Mouse (Mus musculus) embryo, embryonic 10.5 days (tissue): ENCODE measurements around the gene Lrp2.

ENCODE experiments used
- DNase-seq: peaks from one replicate; pipeline ENCODE4 v3.0.0-alpha.2; 2015; ENCODE audit warnings: low spot score

Lrp2 gene

DNA sequence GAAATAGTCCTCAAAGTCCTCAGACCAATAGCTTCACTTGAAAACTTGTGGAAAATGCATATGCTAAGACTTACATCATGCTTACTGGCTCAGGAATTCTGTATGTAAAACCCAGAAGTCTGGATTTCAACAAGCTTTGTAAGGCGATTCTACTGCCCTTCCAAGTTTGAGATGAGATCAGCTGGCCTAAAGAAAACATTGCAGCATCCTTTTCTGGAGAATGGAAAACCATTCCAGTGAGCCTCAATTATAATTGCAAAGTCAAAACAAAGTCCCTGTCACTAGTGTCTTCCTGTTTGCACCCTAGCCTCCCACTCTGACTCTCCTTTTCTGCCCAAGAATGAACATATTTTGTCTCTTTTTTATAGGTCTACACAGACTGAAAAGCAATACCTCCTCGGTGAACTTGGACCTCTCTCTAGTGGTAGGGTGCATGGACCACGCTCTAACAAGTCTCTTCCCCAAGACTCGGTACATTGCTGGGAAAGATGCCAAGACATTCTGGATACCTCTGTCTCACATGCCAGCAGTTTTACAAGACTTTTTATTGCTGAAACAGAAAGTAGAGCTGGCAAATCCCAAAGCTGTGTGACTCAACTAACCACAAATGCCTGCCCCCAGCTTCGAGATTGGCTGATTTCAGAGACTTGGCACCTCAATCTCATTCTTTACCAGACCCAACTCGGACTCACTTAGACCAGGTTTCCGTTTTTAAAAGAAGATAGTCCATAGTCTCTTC lies 184.8 kb downstream of the Lrp2 start:
- no peak for DNase-seq

DNA sequence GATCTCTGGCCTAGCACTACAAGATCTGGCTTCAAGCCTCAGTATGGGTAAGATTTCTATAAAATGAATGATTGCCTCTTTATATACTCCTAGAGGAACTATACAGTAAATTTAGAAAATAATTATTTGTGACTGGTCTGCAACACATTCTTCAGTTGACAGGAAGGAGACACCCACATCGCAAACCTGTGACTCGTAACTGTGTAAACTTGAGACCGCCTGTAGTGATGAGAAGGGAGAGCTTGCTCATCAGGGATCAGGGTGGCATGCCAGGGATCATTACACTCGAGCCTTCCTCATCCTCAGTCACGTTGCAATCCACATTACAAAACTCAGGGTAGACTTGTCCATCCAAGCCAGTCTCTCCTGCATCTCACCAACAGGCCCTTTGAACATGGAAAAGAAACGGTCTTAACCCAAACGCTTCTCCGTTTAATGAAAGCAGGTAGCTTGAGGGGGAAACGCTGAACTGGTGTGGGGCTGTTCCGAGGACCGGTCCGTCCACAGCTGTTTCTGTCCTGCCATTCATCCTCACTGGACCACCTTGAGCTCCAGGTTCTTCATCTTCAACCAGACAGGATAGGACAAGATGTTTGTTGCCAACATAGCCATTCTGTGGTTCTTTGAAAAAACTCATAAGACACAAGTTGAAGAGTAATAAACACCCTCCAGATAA lies 189.0 kb downstream of the Lrp2 start:
- DNase-seq = no peak

DNA sequence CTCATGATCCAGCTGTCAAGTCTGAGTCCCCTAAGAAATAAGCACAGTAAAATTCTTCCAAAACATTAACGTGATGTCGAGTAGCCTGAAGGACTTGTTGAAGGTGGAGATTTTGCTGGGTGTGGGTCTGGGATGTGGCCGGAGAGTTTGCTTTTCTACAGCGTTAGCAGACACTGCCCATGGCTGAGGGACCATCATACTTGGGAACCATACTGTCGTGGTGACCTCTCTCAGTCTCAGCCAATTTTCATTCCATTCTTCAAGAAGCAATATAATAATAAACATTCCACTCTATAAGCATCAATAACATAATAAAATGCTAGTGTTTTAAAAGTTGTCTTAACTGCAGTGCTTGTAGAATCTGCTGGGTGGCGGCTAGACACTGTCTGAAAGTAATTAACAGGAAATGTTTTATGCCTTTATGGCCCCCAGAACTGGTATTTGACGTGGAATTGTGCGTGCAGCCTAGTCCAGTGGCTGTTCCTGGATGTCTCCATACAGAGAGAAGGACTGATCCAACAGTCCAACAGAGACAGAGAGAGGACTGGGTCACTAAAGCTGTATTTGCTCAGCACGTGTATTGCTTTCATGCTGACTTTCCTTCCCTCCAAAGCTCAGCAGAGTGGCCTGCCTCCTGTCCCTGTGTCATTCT lies 190.1 kb downstream of the Lrp2 start:
- DNase-seq = no peak

DNA sequence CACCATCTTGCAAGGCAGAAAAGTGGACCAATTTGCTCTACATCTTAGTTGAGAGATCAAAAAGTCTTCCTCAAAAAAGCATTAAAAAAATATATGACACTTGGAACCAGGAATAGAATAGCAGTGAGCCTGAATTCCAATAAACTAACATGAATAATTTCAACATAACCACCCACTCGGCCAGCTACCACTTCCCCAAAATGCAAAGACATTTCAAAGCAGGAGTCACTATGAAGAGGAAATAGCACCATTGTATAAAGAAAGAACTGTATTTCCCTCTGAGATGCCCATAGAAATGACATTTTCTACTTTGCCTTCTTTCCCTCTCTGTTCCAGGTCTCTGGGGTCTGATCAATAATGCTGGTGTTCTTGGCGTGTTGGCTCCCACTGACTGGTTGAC lies 191.9 kb downstream of the Lrp2 start:
- DNase-seq = no peak

DNA sequence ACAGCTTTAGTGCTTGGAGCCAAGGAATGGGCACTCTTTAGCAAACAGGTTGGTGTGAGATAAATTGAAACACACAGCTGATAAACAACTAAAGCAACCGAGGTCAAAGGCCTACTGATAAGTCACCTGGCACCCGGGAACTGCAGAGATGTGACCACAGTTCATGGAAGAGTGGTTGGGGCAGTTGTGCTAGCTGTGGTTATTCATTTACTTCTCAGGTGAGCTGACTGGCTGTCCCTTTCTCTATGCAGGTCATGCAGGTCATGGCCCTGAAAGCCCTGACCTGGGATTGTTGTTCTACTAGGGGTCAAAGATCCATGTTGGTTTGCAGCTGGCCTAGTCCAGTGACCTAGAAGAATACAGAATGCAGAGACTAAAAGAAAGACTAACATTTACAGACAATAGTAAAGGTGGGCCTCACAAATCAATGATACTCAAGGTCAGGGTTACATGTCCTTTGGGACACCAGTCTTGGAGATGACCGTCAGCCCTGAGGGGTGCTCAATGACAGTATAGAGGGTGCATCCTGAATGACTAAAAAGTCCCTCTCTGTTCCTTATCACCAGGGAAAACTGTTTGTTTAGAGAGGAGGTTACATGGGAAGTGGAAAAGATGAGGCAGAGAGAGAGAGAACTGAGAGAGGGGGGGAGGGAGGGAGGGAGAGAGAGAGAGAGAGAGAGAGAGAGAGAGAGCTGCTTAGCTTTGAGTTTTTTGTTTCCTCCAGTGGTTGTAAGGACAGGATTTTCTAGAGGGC lies 199.6 kb downstream of the Lrp2 start:
- DNase-seq = no peak

DNA sequence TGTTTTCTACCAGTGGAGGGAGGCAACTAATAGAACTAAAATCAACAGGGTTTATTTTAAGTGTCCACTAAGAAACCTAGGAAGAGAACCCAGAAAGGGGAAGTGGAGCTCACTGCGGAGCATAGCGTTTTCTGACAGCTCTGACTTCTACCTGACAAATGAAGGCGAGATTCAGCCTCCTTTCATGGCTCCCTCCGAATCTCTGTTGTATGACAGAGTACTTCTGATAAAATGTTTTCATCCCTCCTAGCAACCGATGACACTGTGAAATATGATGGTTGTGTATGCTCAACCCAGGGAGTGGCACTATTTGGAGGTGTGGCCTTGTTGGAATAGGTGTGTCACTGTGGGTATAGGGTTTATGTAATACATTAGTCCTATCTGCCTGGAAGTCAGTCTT lies 203.0 kb downstream of the Lrp2 start:
- no peak for DNase-seq

DNA sequence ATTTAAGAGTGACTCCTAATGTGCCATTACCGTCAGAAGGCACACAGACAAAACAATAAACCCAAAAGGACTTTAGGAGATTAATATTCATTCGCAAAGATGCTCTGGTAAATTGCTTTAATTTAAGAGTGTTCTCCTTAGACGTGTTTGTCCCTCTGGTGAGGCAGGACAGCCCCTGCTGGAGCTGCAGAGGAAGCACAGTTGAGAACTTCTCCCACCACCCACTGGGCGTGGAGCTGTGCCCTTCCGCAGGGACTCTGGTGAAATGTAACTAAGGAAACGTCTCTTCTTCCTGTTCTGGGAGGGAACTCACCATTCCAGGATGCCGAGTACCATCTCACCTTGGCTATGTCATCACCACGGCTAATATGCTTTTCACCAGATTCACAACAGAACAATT lies 204.1 kb downstream of the Lrp2 start:
- no peak for DNase-seq

DNA sequence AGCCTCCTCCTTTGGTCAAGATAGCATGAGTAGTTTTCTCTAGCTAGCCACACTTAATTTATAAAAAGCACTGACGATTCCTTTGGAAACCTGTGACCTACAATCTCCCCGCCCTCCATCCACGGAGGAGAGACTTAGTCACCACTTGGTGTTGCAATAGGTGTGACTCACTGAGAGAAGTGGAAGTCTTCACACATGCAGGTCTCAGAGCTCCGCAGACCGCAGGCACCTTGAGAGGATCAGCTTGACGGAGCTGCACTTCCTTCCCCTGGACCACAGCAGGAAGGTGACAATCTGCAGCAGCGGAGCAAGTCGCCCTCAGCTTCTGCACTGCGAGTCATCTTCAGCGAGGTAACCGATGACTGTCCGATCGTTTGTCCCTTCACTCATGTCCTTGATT lies 205.6 kb downstream of the Lrp2 start, which contains the start of gene Dhrs9:
Gene Dhrs9 (plus strand): TSS at position 165 of the 400 bp plus-strand sequence.
- no peak for DNase-seq

DNA sequence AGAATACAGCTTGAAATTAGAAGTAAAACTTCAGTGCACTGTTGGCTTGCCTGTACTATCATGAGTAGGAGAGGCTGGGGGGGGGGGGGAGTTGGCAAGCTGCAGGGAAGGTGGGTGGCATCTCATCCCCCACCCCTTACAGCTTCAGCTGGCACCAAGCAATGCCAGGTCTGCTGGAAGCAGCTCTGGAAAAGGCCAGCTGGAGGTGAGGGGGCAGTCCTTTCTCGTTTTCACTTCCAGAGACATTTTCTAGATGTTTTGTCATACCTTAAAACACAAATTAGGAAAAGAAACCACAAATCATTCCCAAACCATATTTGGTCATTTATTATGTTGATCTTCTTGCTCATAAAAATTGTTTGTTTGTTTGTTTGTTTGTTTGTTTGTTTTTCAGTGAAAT lies 206.1 kb downstream of the Lrp2 start:
- DNase-seq = no peak

DNA sequence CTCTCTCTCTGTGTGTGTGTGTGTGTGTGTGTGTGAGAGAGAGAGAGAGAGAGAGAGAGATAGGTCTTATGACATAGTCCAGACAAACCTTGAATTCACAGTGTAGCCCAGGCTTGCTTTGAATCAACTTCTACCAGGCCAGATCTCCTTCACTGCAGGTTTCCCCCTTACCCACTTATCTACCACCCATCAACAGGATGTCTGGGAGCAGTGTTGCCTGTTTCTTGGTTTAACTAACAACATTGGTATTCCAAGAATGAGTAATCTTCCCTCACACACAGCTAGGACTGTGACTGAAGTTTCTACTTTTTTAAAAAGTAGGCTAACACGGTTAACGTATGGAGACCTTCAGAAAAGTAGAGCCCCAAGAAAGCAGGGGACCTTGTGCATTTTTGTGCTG lies 209.1 kb downstream of the Lrp2 start:
- no peak for DNase-seq
